Mouse (Mus musculus): ENCODE measurements around the gene Nod2.

Nod2 gene

DNA sequence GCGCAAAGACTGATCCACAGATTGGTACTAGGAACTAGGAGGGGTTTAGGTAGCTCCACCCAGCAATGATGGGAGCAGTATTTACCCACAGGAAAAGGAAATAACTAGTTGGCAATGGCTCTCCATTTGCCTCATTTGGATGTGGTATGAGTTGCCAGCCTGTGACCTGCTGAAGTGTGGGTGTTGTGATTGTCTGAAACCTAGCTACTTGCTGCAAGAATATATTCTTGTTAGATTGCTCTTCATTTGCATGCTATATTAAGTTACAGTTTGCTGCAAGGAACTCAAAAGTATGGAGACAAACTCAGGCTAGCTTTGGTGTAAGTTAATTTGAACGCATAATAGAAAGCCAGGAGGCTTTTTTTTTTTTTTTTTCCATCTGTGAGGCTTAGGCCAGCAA lies 33.5 kb downstream of the Nod2 start:
- DNase-seq (ENCODE audit: low spot score) = no peak

DNA sequence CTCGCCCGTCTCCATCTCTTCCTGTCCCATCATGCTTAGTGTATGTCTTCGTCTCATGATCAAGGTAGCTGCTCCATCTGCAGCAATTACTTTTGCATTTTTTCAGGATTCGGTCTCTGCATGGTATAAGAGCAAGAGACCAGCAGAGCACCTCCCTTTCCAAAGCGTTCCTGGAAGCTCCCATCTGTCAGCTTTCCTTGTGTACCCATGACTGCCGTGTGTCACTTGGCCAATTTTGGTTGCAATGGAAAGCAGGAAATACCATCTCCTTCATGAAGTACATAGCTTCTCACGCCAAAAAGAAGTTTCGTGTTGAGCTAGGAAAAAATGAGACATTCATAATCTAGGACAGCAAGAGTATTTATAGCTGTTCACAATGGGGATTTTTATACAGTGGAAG lies 33.9 kb downstream of the Nod2 start:
- DNase-seq (ENCODE audit: low spot score) = no peak

DNA sequence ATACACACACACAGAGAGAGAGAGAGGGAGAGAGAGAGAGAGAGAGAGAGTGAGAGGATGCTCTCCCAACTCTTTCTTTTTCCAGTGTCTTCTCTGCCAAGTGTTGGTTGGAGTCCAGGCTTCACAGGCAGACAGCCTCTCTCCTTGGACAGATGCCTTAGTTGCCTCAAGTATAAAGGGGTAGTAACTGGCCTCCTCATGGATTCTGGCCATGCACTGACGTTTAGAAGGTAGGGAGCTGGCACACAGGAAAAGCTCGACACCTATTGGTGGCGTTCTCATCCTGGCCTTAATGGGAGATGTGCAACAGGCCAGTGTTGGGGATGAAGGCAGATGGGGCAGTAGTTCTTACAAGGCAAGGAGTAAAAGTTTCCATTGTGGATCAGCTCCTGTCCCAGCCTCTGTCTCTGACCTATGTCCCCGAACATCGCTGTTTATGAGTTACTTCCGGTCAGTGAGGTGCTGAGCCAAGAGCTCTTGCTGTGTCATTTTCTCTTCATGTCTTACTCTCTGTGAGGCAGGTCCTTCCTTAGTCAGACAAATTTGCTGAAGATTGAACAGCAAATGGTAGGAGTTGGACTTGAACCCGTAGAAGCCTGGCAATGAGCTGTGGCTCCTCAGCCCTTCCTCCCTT lies 36.7 kb downstream of the Nod2 start:
- no peak for DNase-seq (ENCODE audit: low spot score)

DNA sequence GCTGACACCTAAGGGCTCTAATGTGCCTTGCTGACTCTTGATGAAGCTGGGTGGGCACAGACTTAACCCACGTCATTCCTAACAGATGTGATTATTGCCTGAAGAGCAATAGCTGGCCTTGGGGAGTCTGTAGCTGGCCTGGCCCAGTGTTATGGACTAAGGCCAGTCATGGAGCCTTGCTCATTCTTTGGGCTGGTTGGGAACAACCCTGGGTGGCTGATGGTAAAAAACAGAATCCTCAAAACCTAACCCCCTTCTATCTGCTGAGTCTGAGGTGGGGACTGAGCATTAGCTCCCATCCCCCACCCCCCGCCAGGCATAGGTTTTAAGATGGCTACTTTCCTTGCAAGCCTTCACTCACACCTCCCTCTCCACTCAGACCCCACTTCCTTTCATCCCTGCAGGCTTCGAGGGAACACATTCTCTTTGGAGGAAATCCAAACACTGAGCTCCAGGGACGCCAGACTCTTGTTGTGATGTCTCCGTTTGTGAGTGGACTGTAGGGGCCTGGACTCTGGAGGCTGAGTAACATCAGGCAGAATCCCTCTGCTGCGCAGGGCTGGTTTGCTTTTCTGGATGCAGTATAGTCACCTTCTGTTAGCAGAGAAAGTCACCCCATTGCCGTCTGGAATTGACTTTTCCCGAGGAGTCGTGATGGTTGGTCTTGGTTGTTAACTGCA lies 39.3 kb downstream of the Nod2 start:
- no peak for DNase-seq (ENCODE audit: low spot score)

DNA sequence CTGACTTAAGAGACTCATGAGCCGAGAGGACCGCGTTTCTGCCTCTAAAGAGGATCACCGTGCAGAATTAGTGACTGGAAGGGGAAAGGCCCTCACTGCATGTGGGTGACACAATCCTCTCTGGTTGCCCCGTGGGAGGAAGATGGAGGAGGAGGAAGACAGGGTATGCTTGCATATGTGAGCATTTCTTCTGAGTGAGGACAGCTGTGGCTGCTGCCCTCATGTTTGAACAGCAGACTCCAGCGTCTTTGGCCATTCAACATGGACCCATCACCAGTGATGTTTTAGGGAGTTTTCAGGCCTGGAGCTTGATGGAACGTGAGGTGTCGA lies 39.8 kb downstream of the Nod2 start:
- no peak for DNase-seq (ENCODE audit: low spot score)

DNA sequence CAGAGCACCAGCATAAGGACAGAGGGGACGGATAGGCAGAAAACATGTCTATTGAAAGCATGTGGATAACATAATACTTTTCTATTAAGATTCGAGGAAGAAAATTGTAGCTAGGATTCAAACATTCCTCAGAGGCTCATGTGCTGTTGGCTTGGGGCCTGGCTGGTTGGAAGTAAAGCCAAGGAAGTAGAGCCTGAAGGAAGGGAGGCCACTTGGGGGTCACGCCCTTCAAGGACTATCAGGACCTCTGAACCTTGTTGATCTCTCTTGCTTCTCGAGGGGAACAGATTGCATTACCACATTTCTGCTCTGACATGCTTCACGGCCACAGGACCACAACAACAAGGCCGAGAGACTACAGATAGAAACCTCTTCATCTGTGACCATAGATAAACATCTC lies 42.0 kb downstream of the Nod2 start:
- DNase-seq (ENCODE audit: low spot score) = no peak

DNA sequence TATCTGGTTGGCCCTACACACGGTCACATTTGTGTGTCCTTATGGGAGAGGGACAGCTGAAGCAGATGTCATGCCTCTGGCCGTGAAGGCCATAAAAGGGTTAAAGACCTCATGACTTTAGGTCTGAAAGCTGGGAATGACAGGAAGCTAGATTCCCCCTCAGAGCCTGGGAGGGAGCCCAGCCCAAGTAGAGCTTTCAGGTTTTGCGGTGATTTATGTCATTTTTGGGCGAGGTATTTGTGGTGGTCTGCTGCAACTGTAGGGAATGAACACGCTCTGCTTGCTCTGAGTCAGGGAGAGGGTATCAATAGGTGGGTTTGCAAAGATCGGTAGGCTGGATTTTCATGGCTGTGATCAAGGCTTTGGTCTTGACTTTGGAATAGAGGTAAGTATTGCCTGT lies 42.8 kb downstream of the Nod2 start:
- DNase-seq (ENCODE audit: low spot score) = no peak

DNA sequence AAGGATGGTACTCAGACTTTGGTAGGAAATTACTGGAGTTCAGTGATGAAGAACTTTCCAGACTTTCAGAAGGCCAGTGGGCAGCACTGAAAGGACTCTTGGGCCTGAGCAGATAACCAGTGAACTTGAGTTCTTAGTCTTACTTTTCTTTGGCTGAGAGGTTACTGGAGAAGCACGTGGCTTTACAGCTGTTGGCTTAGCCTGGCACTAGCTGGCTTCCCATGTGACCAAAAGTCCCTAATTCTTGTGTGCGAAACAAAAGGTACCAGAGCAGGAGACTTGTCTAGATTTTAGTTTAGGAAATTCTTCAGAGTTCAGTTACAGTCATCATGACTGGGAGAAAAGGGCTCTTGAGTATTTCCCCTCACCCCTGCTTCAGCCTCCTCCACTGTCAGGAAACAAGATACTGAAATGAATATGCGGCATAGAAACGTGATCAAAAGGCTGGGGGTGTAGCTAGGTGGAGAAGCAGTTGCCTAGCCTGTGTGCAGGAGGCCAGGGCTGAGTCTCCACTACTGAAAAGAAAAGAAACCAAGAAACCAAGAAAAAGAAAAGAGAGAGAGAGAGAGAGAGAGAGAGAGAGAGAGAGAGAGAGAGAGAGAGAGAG lies 44.3 kb downstream of the Nod2 start:
- DNase-seq (ENCODE audit: low spot score) = no peak

DNA sequence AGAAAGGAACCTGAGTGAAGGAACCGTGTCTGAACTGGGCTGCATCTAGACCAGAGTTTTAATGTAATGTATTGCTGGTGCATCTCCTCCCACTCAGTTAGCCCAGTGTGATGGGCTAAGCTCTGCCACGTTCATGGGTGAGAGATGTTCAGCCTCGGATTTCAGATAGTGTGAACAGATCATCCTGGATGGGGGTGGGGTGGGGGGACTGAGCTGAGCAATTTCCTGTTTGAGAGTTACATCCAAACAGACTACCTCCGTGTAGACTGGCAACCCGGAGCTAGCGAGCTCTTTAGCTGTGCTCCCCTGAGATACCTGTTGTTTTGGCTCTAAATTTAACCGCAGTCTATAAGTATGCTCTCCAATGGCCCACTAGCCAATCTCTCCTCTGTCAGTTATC lies 44.8 kb downstream of the Nod2 start:
- no peak for DNase-seq (ENCODE audit: low spot score)

DNA sequence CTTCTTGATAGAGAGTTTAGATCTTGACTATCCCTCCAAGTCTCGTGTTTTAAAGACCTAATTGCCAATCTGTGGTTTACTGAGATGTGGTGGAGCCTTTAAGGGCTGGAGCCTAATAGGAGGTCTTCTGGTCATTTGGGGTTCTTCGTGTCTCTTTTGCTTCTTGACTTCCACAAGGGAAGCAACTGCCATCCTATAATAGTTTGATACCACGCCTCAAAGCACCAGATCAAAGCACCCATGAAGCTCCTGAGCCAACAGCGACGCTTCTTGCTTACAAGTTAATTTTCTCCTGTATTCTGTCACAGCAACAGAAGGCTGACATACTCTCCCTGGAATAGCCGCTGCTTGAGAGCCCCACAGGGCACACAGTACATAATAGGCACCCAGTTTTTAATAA lies 45.8 kb downstream of the Nod2 start:
- DNase-seq (ENCODE audit: low spot score) = no peak

DNA sequence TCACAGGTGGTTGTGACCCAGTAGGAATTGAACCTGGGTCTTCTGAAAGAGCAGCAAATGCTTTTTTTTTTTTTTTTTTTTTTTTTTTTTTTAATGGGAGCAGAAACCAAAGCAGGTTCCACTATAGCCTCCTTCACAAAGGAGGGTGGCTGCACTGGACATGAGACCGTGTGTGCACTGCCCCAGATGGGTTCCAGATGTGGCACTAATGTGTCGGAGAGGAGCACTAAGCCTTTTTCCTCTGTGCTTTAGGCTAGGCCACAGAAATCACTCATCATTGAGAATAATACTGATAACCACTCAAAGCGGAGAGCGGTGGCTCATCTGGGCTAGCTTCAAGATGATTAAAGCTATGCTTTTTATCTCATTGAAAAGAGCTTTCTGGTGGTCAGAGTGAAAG lies 46.3 kb downstream of the Nod2 start:
- DNase-seq (ENCODE audit: low spot score) = no peak

DNA sequence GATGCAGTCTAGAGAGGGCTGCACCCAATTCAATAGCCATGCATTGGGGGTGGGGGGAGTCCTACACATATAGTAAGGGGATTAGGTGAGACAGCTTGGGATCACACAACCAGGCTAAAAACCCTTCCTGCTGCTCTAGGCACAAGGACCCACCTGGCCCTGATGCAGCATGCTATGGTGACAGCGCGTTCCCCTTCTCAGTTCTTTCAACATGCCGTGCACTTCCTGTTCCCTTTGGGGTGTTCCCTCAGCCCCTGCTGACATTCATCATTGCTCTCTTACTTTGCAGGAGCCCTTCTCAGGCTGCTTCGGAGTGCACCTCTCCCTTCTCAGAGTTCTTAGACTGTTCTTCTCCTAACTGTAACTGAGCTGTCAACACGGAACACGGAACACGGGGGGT lies 47.2 kb downstream of the Nod2 start:
- no peak for DNase-seq (ENCODE audit: low spot score)

DNA sequence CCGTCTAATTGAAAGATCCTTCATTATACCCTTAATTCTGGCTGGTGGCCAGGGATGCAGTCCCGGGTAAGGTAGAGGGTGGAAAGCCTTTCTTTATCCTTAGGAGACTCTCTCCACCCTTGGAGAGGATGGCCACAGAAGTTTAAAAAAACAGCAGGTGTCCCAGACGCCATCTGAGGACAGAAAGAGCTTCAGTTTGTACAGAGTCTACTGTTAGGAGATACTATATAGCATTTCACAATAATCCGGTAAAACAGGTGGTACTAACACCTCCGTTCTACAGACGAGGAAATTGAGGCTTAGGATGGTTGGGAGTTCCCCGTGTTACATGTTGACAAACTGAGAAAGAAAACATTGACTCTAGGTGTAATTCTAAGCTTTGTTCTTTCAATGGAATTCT lies 49.1 kb downstream of the Nod2 start:
- no peak for DNase-seq (ENCODE audit: low spot score)

DNA sequence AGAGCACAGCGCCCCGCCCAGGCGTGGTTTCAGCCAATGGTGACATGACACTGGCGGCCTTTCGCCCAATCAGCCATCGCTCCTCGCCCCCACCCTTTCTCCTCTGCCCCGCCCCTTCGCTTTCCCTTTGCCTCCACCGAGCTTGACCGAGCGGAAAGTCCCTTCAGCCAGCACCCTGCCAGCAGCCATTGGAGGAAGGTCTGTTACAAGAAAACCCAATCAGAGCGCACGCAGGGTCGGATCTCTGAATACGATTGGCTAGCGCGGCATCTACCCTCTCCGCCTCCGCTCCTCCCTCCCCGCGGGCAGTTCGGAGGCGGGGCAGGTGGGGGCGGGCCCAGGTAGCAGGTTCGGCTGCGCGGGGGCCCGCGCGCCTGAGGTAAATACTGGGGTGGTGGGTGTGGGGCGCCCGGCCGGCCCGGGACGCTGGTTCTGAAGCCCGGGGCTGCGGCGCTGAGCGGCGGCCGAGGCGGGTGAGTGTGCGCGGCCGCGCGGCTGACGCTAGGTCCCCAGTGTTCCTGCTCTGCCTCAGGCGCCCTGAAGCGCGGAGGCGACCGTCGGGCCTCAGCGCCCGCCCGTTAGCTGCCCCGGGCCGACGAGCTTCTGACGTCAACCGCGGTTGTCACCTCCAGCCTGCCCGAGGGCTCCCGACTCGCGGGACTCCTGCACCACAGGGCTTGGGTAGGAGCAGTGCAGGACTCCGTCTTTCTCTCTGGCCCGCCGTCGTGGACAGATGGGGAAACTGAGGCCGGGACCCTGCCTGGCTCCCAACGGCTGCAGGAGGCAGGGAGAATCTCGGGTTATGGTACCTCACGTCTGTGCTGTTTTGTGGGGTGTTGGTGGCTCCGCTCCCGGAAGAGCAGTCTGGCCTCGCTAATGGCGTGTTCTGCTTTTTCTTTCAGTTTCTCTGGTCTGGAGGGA lies 49.9 kb downstream of the Nod2 start, which contains the start of gene Cyld:
Gene Cyld (plus strand): TSS at position 308 of the 921 bp plus-strand sequence.
- DNase-seq (ENCODE audit: low spot score) = peak; percentile 99

DNA sequence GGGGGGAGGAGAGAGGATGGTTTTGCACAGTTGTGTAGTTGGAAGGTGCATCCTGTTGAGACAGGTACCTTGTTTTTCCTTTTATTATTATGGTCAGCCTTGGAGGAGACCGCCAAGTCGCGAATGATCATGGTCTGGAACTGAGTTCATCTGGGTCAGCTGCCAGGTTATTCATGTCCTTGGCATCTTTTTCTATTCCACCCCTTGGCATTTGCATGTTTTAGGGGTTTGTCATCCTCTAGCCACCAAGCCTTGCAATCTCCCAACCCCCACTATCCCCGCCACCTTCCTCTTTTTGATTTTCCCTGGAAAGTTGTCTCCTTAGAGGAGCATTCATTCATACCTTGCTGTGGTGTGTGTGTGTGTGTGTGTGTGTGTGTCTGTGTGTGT lies 50.5 kb downstream of the Nod2 start:
- DNase-seq (ENCODE audit: low spot score) = peak; percentile 27

DNA sequence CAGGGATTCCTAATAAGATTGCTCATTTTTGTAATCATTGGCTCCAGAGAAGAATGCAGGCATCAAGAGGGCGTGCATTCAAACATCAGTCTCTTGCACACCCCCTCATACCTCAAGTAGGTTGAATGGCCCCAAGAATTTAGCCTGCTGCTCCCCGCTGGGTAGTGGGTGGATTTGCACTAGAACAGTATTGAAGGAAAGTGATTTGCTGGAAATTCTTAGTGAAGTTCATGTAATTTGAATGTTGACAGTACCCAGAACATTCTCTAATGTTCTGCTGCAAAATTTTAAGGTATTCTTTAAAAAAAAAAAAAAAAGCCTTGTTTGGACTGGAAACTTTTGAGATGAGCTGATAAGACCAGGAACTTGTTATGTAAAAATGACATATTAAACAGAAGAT lies 50.9 kb downstream of the Nod2 start:
- no peak for DNase-seq (ENCODE audit: low spot score)

DNA sequence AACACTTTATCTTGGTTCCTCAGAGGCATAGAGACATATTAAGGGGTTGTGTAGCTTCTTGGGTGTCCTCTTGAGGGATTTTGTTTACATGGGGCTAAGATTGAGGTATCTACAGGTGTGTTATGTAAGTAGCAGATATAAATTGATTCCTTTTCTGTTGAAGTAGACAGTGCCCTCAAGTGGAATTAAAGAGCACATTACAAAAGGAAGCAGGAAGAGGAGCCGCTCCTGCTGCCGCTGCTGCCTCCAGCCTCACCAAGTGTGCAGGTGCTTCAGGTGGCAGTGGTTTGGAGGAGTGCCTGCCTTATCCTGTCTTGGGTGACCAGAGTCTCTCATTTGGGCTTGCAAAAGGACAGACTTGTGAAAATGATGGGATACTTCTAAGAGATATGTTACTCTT lies 54.5 kb downstream of the Nod2 start:
- peak; percentile 22 for DNase-seq (ENCODE audit: low spot score)

DNA sequence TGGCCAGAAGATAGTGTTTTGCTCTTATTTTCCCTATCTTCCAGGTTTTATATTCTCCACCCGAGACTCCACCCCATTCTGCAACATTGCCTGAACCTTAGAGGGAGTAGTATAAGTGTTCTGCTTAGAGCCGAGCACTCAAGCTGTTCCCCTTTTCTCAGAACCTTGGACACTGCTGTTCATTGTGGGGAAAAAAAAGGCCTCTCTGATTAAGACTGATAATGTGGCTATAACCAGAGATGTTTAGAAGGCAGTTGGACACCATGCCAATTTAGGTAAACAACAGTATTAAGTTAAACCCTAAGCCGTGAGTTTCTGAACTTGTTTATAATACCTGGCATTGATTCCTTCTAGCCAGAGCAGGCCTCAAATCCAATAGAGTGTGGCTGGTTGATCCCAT lies 55.7 kb downstream of the Nod2 start:
- DNase-seq (ENCODE audit: low spot score) = no peak

DNA sequence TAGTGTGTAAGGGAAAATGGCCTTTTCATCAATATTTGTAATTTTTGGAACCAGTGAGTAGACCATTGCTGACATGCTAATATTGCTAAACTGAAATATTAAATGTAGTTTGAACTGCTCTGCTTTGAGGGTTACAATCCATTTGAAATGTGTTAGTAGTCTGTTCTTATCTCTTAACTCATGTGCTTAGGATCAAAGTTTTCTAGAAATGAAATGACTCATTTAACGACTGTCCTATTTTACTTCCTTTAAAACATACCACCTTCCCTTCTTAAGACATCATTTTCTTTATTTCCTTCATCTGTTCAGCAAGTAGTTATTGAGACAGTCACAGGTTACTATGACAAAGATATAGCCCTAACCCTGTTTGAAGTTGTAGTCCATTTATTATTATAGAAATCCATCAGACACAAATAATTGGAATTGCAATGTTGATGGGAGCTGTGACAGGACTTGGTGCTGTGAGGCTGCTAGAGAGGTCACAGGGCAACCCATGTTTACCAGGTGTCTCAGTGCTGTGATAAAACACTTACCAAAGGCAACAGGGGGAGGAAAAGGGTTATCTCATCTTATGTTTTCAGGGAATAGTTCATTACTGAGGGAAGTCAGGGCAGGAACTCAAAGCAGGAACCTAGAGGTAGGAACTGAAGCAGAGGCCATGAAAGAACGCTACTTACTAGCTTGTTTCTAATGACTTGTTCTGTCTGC lies 76.3 kb downstream of the Nod2 start:
- no peak for DNase-seq (ENCODE audit: low spot score)

All from layer of hippocampus, adult 11-12 months (tissue).